Mouse (Mus musculus) forebrain, embryonic 13.5 days (tissue): ENCODE data around the gene Gnat1. TPM values are rescaled to one million over a fixed set of nuclear protein-coding genes. Genes with fewer than 3 reads are reported as not detected.
A peak's percentile ranks its signal among the peaks of the same experiment; 100 is the strongest.
"Not testable (repeated sequence)": the region's sequence is repeated elsewhere in the genome, so short reads cannot be mapped to it uniquely, and the experiment has no call there.

Experiments used
- ATAC-seq: fragments of 200-750 bp; cut with Nextera tagmentation; 2 replicates; pipeline ENCODE4 v1.8.0; 2017
- H3K27ac ChIP-seq: fragments of 300-500 bp; sonication (generic); 2 replicates; pipeline ENCODE4 v1.5.1; 2015; ENCODE audit warnings: inconsistent platforms, mild to moderate bottlenecking, moderate library complexity
- H3K27me3 ChIP-seq: fragments of 300-500 bp; sonication (generic); 2 replicates; pipeline ENCODE4 v1.6.1; 2015; ENCODE audit warnings: mild to moderate bottlenecking, inconsistent platforms
- H3K36me3 ChIP-seq: fragments of 300-500 bp; sonication (generic); 2 replicates; pipeline ENCODE4 v1.6.1; 2015; ENCODE audit warnings: mild to moderate bottlenecking, inconsistent platforms; ENCODE audit not compliant: poor library complexity, severe bottlenecking
- H3K4me1 ChIP-seq: fragments of 300-500 bp; sonication (generic); 2 replicates; pipeline ENCODE4 v1.6.1; 2015; ENCODE audit warnings: inconsistent platforms
- H3K4me2 ChIP-seq: fragments of 300-500 bp; sonication (generic); 2 replicates; pipeline ENCODE4 v1.6.1; 2015; ENCODE audit warnings: inconsistent platforms, mild to moderate bottlenecking, moderate library complexity
- H3K4me3 ChIP-seq: fragments of 300-500 bp; sonication (generic); 2 replicates; pipeline ENCODE4 v1.5.1; 2015; ENCODE audit warnings: mild to moderate bottlenecking, inconsistent platforms
- H3K9ac ChIP-seq: fragments of 300-500 bp; sonication (generic); 2 replicates; pipeline ENCODE4 v1.6.1; 2015; ENCODE audit warnings: mild to moderate bottlenecking, inconsistent platforms
- H3K9me3 ChIP-seq: fragments of 300-500 bp; sonication (generic); replicated peaks from 2 replicates; pipeline ENCODE4 v1.6.1; 2016; ENCODE audit warnings: inconsistent platforms
- WGBS: fragments of 180-500 bp; shearing (Covaris S2); methylation state at CpG from one replicate; pipeline ENCODE4 v1.1.7; 2015; 5-methylcytosine and 5-hydroxymethylcytosine counted together
- polyA plus RNA-seq: library from polyadenylated mRNA; unstranded; fragments of >200 nt; fragmentation: Nextera tagmentation; extraction: Ambion mirVana; gene quantifications from 2 replicates; pipeline ENCODE4 v1.2.1, GENCODE M21; 2015

Gene Gnat1
- polyA plus RNA-seq, 1 experiment from 2014 or later: 1.3 TPM

DNA sequence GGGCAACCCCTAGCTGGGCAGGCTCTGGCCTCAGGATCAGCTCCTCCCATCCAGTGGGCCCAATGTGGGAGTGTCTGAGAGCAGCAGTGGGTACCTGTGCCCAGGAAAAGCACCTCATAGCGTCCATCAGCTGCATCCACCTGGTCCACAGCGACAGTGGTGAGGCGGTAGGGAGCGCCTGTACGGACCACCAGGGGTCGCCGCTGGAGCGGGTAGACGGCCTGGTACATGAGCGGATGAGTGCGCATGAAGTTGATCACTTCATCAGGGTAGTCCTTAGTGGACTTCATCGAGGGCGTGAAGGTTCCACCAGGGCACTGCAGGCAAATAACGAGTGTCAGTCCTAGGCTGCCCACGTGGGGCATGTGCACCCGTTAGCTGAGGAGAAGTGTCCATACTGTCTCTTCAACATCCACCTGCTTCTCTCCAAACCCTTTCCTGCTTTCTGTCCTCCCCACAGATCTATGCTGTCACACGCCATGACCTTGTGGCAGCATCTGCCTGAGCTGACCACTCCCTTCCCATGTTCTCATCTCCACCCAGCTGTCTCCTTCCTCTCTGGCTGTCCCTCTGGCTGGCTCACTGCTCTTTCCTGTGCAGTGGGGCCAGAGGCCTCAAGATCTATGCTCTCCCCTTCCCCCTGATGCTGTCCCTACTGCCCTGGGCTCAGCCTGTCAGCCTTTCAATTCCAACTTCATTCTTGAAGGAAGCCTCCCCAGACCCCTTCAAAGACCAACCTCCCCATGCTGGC is 5.9 kb upstream of the Gnat1 start:
- Histone ChIP-seq H3K9ac (no peak overlapping the region), H3K36me3 (peaks cover 55% of the 10 kb centered on the region), H3K4me3 (no peak overlapping the region), H3K4me2 (no peak overlapping the region), H3K27ac (no peak overlapping the region), H3K4me1 (no peaks in the 10 kb centered on the region), H3K9me3 (no peaks in the 10 kb centered on the region), H3K27me3 (no peaks in the 10 kb centered on the region)
- peak; percentile 84 for ATAC-seq
- WGBS: 32% methylated on average over 17 of the region's 17 CpGs

DNA sequence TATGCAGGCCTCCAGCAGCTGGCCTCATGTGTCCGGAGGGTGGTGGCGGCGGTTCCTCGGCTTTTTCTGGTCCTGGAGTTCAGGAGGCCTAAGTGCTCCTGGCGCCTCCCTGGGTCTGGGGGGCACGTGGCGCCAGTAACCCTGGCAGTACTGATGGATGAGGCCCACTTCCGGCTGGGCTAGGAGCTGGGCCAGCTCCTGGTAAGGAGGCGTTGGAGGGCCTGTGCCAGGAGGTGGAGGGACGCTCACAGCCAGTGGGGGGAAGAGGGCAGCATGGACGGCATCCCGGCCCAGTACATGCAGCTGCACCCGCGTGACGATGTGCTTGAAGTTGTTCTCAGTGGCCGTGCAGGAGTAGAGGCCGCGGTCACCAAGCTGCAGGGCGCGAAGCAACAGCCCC is 2.9 kb upstream of the Gnat1 start:
- no peaks in the 10 kb centered on the region for H3K9me3 ChIP-seq
- no peak overlapping the region for H3K4me2 ChIP-seq
- 91% methylated on average over 20 of the region's 20 CpGs for WGBS
- no peaks in the 10 kb centered on the region for H3K4me1 ChIP-seq
- H3K27me3 ChIP-seq: peaks cover 15% of the 10 kb centered on the region
- no peak overlapping the region for H3K4me3 ChIP-seq
- no peak overlapping the region for H3K9ac ChIP-seq
- no peak for ATAC-seq
- H3K36me3 ChIP-seq: peaks cover 30% of the 10 kb centered on the region
- no peak overlapping the region for H3K27ac ChIP-seq

DNA sequence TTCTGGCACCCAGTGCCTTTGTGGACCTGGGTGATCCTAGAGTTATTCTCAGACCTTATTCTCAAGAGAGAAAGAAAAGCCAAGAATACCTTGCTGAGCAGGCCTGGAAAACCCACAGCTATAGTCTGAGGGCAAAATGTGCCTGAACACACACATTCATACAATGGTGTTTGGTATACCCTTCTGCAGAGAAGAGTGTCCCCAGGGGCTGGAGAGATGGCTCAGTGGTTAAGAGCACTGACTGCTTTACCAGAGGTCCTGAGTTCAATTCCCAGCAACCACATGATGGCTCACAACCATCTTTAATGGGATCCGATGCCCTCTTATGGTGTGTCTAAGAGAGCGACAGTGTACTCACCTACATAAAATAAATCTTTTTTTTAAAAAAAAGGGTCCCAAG is 651 bp downstream of the Gnat1 start:
- Histone ChIP-seq H3K27me3 (peaks cover 46% of the 10 kb centered on the region), H3K4me1 (peaks cover 19% of the 10 kb centered on the region), H3K27ac (no peak overlapping the region), H3K9me3 (no peaks in the 10 kb centered on the region), H3K4me2 (no peak overlapping the region), H3K36me3 (peaks cover 13% of the 10 kb centered on the region), H3K4me3 (no peak overlapping the region), H3K9ac (no peak overlapping the region)
- WGBS: 95% methylated on average over 2 of the region's 2 CpGs
- no peak for ATAC-seq

DNA sequence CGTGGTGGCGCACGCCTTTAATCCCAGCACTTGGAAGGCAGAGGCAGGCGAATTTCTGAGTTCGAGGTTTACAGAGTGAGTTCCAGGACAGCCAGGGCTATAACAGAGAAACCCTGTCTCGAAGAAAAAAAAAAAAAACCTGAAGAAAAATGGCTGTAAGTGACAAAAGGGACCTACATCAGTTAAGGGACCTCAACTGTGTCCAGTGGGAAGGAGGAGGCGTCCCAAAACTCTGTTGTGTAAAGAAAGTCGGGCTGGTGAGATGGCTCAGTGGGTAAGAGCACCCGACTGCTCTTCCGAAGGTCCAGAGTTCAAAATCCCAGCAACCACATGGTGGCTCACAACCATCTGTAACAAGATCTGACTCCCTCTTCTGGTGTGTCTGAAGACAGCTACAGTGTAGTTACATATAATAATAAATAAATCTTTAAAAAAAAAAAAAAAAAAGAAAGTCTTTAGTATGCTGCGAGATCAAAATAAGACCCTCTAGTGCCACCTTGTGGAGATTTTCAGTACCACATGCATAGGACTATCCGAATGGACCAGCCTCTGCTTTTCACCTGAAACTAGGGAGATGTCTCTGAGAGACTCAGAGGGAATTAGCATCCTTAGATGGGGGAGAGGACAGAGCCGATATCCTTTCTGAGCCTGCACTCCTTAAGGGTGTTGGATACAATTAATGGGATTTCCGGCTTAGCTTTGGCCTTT is 1.5 kb downstream of the Gnat1 start:
- not testable (repeated sequence) for H3K4me3 ChIP-seq, ATAC-seq, H3K36me3 ChIP-seq, H3K27ac ChIP-seq, H3K4me2 ChIP-seq, H3K9ac ChIP-seq, H3K9me3 ChIP-seq
- Histone ChIP-seq H3K27me3 (peaks cover 46% of the 10 kb centered on the region), H3K4me1 (peaks cover 19% of the 10 kb centered on the region)
- 41% methylated on average over 14 of the region's 14 CpGs for WGBS

DNA sequence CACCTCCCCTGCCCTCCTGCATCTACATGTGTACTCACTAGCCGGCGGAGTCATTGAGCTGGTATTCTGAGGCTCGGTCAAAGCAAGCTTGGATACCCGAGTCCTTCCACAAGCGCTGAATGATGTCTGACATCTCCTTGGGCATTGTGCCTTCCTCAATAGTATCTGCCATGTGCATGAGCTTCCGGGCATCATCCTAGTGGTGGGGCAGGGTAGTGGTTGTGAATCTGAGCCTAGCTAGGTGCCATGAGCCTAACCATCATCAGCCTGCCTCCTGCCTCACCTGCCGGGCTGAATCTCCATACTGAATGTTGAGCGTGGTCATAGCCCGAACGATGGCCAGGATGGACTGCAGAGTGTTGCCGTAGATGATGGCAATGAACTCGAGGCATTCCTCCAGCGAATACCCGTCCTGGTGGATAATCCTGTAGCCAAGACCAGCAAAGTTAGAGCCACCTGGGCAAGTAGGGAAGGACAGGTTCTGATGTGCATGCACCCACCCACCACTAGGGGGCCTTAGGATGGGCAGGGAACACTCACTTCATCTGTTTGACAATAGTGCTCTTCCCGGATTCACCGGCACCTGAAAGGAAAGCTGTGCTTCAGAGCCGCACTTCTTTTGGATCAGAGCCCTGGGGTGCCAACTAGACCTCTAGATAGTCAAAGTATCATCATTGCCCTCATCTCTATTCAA is 2.3 kb downstream of the Gnat1 start:
- no peak overlapping the region for H3K4me3 ChIP-seq
- ATAC-seq: no peak
- H3K9me3 ChIP-seq: no peaks in the 10 kb centered on the region
- H3K36me3 ChIP-seq: peaks cover 5% of the 10 kb centered on the region
- no peak overlapping the region for H3K9ac ChIP-seq
- H3K27me3 ChIP-seq: peaks cover 46% of the 10 kb centered on the region
- peak overlapping the region; percentile 67 for H3K4me2 ChIP-seq
- 18% methylated on average over 17 of the region's 17 CpGs for WGBS
- no peak overlapping the region for H3K27ac ChIP-seq
- H3K4me1 ChIP-seq: peaks cover 19% of the 10 kb centered on the region

DNA sequence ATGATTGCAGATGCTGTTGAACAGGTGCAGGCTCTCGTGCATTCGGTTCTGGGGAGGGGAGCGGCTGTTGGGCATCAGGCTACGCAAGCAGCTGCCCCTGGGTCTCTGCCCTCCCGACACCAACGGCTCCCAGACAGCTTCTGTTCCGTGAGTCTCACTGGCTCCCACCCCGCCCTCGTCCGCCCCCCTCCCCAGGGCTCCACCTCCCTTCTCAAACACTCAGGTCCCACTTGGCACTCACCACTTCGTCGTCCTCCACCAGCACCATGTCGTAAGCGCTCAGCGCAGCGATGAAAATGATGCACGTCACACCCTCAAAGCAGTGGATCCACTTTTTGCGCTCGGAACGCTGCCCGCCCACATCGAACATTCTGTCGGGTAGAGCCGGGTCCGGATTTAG is 3.2 kb downstream of the Gnat1 start:
- ATAC-seq: peak; percentile 52
- Histone ChIP-seq H3K4me1 (peaks cover 19% of the 10 kb centered on the region), H3K4me2 (peak overlapping the region; percentile 67), H3K9ac (peak overlapping the region; percentile 54), H3K27ac (no peak overlapping the region), H3K4me3 (peak overlapping the region; percentile 33), H3K9me3 (no peaks in the 10 kb centered on the region), H3K27me3 (peaks cover 46% of the 10 kb centered on the region), H3K36me3 (no peaks in the 10 kb centered on the region)
- 1% methylated on average over 25 of the region's 25 CpGs for WGBS

DNA sequence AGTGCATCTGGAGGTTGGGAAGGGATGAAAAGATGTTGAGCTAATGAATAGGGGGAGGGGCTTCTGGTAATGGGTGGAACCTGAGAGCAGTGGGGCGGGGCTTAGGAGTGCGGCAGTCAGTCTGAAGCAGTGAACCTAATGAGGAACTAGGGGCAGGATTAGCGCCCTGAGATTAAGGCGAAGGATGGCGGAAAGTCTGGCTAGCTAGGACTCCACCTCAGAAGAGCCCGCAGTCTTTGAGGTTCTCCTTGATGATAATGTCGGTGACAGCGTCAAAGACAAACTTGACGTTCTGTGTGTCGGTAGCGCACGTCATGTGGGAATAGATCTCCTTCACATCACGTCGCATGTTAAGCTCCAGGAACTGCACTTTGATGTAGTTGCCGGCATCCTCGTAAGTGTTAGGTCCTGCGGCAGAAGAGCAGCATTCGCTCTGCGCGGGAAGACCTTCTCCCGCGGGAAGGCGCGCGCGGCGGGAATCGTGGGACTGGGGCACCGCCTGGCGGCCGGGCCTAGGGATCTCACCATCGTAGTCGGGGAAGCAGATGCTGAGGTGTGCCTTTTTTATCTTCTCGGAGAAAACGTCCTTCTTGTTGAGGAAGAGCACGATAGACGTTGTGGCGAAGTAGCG is 3.7 kb downstream of the Gnat1 start:
- Histone ChIP-seq H3K27ac (no peak overlapping the region), H3K9me3 (no peaks in the 10 kb centered on the region), H3K4me2 (peak overlapping the region; percentile 67), H3K36me3 (no peaks in the 10 kb centered on the region), H3K27me3 (peaks cover 46% of the 10 kb centered on the region), H3K4me1 (peaks cover 19% of the 10 kb centered on the region), H3K4me3 (peak overlapping the region; percentile 33), H3K9ac (peak overlapping the region; percentile 54)
- WGBS: 1% methylated on average over 39 of the region's 39 CpGs
- ATAC-seq: peak; percentile 79

DNA sequence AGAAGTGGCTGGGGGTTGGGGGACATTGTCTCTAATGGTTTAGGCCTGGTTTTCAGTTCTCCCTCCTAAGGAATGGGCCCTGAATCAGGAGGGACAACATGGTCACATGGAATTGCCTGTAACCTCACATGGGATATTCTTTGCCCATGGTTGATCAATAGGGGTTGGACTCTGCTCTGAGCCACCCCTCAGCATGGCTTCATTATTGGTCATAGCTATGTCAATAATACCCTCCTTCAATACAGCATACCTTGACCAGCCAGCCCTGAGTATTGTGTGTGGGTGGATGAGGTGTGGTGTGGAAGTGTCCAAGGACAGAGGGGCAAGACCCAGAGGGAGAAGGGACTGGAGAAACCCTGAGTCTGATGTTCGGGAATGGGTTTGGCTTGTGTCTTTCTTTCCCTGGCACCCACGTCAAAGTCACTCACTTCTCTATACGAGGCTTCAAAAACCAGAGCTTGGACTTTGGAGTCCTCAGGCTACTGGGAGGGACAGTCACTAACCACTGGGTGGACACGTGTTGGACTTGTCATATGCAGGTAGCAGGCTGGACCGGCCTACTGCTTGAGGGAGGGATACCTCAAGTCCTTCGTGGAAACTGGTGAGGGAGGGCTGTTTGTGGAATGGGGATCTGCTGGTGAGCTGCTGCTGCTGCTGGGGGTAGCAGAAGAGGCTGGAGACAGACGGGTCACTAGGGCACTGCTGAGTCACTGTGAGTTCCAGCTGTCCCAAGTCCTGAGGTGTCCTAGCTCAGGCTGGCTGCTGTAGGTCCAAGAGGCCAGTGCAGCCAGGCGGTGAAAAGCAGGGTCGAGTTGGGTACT is 4.7 kb downstream of the Gnat1 start:
- H3K27ac ChIP-seq: no peak overlapping the region
- H3K27me3 ChIP-seq: peaks cover 46% of the 10 kb centered on the region
- peaks cover 19% of the 10 kb centered on the region for H3K4me1 ChIP-seq
- WGBS: 58% methylated on average over 9 of the region's 9 CpGs
- no peak for ATAC-seq
- H3K9me3 ChIP-seq: no peaks in the 10 kb centered on the region
- H3K36me3 ChIP-seq: no peaks in the 10 kb centered on the region
- H3K4me2 ChIP-seq: no peak overlapping the region
- H3K4me3 ChIP-seq: no peak overlapping the region
- no peak overlapping the region for H3K9ac ChIP-seq

DNA sequence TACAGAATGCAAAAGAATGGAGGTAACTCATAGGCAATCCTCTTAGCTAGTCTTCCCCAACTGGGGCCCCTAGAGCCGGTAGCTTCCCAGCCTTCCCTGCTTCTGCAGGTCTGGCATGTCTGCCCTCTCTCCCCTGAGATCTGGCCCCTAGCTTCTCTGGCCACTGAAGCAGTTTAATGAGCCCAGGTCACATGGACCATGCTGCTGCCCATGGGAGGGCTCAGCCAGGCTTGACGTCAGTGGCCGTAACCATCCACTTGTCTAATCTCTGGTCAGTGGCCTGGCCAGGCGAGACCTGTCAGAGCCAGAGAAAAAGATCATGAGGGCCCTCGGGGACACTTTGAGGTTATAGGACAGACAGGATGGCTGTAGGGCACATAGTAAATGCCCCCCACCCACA is 9.3 kb downstream of the Gnat1 start:
- ATAC-seq: no peak
- Histone ChIP-seq H3K4me3 (no peak overlapping the region), H3K27ac (no peak overlapping the region), H3K9me3 (no peaks in the 10 kb centered on the region), H3K4me2 (no peak overlapping the region), H3K4me1 (peaks cover 31% of the 10 kb centered on the region), H3K27me3 (peaks cover 50% of the 10 kb centered on the region), H3K36me3 (no peaks in the 10 kb centered on the region), H3K9ac (no peak overlapping the region)
- WGBS: 66% methylated on average over 5 of the region's 5 CpGs

DNA sequence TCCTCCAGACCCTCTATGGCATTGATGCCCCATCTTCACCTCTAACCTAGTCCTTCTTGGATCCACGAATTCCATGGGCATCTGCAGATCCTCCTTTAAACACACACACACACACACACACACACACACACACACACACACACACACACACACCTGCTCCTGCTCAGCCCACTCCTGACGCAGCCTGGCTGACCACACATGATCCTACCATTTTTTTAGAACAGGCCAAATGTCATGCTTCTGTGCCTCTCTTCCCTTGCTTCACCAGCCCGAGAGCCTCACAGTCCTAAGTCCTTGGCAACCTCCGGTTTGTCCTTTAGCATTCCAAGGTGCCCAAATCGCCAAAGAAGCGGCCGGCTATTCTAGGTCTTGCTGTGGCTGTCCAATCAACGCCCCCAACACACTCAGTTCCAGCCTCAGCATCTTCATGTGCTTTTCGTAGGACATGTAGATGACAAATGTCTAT is 10.0 kb downstream of the Gnat1 start, which contains the start of gene Slc38a3:
Gene Slc38a3, minus strand, starts transcription at position 51 of the 466 bp plus-strand sequence.
- peaks cover 48% of the 10 kb centered on the region for H3K27me3 ChIP-seq
- WGBS: 90% methylated on average over 9 of the region's 9 CpGs

DNA sequence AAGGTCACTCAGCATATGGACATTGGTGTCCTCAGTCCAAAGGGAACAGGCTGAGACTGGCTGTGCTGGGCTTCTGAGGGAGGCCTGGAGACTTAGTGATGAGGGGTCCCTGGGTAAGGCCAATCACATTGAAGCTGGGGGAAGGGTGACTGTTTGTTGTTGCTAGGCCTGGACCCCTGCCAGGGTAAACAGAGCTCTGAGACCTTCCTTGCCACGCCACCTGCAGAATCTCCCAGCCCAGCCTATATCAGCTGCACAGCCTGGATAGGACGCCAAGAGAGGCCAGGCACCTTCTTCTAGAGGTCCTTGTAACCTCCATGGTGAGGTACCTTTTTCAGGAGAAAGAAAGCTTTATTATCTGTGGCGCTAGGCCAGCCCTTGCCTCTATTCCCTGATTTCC is 10.6 kb downstream of the Gnat1 start:
- Histone ChIP-seq H3K9me3 (no peaks in the 10 kb centered on the region), H3K27me3 (peaks cover 43% of the 10 kb centered on the region), H3K36me3 (no peaks in the 10 kb centered on the region), H3K27ac (no peak overlapping the region), H3K4me3 (no peak overlapping the region), H3K4me2 (no peak overlapping the region), H3K4me1 (peaks cover 32% of the 10 kb centered on the region), H3K9ac (no peak overlapping the region)
- WGBS: 59% methylated on average over 3 of the region's 3 CpGs
- no peak for ATAC-seq

More for the DNA sequence above, 10.0 kb downstream of the Gnat1 start, which contains the start of gene Slc38a3:
- Histone ChIP-seq H3K4me3 (no peak within 1 kb of the TSS), H3K4me2 (no peak within 1 kb of the TSS), H3K4me1 (peaks cover 31% of the 10 kb centered on the region), H3K9ac (no peak within 1 kb of the TSS), H3K36me3 (no peaks in the 10 kb centered on the region), H3K27ac (no peak within 1 kb of the TSS), H3K9me3 (no peaks in the 10 kb centered on the region)
- ATAC-seq: no peak
